Mouse (Mus musculus) retina, embryonic 14.5 days (tissue): ENCODE measurements around the gene Hic2.

ENCODE experiments used
- DNase-seq: peaks from one replicate; pipeline ENCODE4 v3.0.0-alpha.2; 2015; ENCODE audit warnings: low spot score

The Hic2 gene

DNA sequence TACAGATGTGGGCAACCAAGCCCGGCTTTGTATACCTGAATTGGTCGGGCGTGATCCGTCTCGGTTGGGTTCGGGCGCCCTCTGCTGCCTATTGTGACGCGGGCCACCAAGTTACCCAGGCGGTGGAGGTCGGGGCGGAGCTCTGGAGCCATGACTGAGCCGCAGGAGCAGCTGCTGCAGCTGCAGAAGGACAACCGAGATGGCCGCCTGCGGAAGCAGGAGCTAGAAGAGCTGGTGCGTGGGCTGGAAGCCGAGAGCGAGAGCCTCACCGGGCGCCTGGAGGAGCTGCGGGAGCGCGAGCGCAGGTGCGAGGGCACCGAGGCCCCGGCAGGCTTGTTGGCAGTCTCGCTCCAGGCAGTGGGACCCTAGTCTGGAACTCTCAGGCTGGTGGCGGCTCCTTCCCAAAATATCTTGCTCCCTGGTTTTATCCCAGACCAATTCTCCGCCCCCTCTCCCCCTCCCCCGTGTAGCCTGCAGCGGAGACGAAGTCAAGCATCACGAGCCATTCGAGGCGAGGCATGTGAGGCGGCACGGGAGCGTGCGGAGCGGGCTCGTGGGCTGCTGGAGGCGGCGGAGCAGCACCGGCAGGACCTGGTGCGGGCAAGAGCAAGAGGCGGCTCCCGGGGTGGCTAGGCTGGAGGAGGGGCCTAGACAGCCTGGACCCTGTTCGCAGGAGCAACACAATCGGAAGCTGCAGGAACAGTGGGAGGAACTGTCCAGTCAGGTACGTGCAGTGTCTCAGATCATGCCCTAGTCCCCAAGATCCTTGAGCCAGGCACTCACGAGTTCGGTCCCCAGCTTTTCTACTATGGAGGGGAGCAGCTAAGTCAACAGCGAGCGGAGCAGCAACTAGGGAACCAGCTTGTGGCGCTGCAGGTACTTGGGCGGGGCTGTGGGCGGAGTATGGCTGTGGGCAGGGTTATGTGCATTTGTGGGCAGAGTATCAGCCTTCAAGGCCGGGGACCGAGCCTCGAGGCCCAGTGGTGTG lies 43.1 kb downstream of the Hic2 start:
- peak; percentile 96 for DNase-seq

DNA sequence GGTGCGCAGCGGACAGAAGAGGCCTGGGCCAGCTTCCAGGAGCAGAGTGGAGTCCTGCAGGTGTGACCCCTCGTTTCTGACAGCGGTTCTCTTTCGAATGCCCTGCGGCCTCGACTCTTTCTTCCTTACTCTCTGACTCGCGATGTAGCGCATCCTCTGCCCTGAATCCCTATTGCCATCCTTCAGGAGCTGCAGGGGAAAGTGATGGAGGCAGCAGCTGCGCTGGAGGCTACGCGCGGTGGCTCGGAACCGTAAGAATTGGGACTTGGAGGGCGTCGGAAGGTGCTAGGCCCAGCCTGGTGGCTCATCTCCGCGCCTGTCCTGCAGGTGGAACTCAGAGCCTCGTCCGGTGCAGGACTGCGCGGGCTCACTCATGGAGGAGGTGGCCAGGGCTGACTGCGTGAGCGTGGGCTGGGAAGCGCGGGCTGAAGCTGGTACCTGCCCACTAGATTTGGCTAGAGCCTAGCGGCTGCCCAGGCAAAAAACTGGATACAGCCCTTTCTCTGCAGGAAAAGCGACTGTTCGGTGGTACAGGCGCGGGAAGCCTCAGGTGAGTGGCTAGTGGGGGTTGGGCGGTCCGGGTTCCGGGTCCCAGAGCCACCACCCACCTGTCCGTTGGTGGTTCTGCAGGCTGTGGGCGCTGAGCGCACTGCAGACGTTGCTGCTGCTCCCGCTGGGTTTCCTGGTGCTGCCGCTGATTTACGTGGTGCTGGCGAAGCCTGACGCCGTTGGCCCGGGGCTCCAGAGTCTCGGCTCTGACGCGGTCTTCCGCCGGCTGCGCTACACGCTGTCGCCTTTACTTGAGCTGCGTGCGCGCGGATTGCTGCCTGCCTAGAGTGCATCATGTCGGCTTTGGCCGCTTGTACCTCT lies 44.2 kb downstream of the Hic2 start:
- peak; percentile 51 for DNase-seq

DNA sequence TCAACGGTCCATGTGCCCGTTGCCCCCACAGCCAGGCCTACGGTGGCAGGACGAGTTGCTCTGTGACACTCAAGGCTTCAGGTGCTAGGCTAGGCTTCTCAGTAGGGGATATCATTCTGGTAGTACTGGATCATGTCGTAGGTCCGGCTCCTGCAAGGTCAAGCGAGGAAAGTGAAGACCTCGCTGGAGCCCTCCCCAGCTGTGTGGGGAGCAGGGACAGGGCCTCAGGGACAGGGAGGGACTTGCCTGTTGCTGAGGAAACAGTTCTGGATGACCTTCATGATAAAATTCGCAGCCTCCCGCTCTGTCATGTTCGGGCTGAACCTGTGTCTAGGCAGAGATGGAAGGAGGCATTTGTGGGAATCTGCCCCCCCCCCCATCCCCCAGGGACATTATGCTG lies 47.1 kb downstream of the Hic2 start:
- no peak for DNase-seq

DNA sequence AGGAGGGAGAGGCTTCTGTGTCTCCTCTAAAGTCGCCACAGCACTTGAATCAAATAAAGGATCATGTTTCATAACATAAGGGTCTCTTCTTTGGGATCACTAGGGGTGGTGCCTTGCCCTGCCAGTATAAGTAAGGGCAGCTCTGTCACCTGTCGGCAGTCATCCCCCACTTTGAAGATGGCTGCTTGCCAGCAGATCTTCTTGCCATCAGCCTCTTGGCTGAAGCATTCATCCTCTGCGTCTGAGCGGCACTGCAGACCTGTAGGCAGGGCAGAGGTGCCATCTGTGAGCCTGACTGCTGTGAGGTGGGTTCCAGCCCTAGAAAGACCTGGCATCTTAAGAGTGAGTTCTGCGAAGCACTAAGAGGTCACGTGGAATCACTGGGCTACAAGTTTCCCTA lies 49.8 kb downstream of the Hic2 start:
- no peak for DNase-seq

DNA sequence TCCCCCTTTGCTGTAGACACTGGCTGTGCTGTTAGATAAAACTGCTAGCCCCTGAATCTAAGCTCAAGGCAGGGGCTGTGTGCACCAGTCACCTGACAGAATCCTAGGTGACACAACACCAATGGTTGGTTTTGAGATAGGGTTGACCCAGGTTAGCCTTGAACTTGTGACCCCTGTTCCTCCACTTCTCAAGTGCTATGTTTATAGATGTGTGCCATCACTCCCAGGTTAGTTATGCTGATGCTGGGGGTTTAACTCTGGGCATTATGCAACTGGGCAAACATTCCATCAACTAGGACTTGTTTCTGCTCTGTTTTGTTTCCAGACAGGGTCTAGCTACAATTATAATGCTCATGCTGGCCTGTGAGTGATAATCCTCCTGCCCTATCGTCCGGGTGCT lies 53.7 kb downstream of the Hic2 start:
- no peak for DNase-seq

DNA sequence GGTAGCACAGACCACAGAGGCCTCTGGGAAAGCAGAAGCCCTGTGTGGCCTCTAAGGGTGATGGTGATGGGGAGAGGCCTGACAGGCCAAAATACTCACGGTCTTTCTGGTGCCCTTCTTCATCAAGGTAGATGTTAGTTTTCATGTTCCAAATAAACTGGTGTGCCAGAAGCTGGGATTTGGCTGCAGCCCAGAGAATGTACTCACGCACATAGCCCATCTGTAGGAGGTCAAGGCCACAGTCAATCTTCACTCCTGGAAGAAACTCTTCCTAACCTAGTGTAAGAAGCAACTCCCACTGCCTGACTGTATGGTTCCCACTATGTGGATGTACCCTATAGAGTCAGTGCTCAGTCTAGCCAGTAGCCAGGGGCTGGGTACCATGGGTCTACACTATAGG lies 57.6 kb downstream of the Hic2 start:
- no peak for DNase-seq

DNA sequence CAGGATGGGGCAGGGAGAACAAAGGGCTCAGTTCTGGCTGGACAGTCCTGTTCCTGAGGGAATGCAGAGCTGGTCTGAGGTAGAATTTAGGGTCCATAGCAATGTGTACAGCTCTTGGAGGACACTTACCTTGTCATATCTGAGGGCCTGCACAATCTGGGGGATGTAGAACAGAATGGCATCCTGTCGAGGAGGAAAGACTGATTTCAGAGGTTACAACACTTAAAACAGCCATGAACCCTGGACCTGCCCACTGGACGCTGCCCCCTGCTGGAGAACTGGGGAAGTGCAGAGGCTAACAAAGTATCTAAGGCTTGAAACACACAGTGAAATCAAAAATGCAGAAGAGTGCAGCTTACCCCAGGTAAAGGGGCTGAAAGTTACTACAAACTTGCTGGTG lies 59.4 kb downstream of the Hic2 start:
- peak; percentile 85 for DNase-seq

DNA sequence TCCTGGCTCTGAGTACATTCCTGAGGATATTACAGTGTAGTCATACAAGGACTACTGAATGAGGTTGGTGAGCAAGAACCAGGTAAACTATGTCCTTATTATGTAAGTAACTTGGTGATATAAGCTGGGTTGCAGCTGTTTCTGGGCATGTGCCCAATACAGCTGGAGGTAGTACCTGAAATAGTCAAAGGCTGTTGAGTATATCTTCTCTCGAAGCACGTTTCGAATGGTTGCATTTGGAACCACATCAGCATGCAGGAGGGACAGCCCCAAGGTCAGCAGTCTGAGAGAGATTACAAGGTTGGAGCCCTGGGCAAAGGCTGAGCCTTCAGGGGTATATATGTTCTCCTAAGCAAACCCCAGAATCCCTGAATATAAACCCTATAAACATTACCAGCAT lies 67.4 kb downstream of the Hic2 start:
- no peak for DNase-seq

DNA sequence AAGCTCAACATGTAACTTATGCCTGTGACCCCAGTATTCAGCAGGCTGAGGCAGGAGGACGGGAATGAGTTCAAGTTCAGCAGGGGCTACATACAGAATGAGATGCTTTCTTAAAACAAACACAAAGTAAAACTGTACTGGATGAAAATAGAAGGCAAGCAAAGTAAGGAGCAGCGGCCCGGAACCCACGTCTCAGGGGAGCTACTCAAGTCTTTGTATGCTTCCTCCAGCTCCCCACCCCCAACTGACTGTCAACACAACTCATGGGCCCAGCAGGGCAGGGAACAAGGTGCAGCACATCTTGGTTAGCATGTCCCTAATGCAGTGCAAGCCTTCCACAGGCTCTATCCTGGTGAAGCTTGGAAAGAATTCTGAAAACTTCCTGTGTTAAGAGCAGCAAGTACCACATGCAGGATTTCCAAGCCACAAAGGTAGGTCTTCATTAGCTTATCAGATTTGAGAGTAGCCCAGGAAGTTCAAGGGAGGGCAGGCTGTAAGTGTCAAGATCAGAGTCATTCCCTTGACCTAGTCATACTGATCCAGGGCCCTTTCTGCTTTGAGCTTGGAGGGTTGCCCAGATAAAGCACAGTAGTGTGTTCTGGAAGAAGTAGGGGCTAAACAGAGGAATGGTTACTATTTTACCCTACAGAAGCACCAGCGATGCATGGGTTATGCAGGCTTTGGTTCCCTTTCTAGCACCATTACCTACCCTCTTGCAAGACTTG lies 70.3 kb downstream of the Hic2 start:
- no peak for DNase-seq

DNA sequence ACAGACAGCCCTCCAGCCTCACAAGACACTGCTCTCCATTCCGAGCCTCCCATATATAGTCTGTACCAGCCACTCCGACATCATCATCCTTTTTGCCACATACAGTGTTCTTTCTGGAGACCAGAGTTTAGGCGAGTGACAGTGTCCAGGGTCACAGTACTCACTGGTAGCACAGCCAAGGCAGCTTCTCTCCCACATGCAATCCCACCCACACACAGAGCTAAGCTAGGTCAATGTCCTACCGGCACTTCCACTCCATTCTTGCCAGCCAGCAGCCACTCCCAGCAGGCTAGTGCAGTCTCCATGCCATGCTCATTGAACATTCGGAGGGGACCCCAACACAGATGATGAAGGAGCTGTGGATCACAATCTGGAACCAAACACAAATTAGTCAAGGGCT lies 74.1 kb downstream of the Hic2 start:
- DNase-seq = no peak

DNA sequence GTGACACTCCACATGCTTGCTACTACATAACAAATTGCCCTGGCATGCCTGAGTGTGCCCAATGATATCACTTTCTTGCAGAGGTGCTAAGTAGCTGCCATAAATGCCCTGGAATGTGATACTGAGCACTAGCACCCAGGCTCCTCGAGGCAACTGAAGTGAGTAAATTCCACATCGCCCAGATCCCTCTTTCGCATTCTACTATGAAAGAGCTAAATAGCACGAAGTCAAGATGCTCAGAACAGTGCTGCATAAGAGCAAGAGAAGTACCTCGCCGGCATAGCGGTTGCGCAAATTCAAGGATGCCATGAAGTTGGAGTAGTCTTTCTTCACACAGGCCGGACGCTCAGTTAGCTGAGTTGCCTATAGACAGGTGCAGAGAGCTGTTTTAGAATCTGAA lies 75.7 kb downstream of the Hic2 start:
- DNase-seq = no peak

DNA sequence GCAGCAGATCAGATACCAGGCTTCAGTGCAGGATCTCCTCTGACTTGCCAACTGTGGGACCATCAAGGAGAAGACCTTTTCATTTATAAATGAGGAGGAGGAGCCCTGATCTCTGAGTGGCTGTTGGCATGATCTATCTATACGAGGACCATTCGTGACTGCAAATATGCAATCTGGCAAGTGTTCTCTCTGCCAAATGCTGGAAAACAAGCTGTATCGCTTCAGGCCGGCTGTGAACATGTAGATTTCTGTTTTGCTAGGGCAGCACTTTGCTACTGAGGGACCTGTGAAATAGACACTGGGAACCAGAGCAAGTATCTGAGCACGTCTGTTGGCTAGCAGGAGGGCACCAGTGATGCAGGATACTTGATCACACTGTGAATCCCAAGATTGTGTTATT lies 79.2 kb downstream of the Hic2 start:
- no peak for DNase-seq
